Mouse (Mus musculus) adrenal gland, postnatal 36 days (tissue): ENCODE results near the gene Sik3. TPM values are rescaled to one million over a fixed set of nuclear protein-coding genes. Genes with fewer than 3 reads are reported as not detected.
A peak's percentile ranks its signal among the peaks of the same experiment; 100 is the strongest.

Experiments used
- DNase-seq, 2 experiments: peaks; one replicate each; pipeline ENCODE4 v3.0.0; 2021; ENCODE audit warnings: mixed read lengths in 1 of 2
- total RNA-seq, 2 experiments: library from RNA; stranded (reverse); gene quantifications; 2 replicates each; pipeline ENCODE4 v1.2.3; 2021

The Sik3 gene
- total RNA-seq, 2 experiments from 2014 or later: 55.1 to 60.0 TPM

GRCm38 (mm10) chr9:46228491-46228890 is 215.9 kb downstream of the Sik3 start, which contains the start of gene Apoa1:
TSS of gene Apoa1 (plus strand) at chr9:46228580.
- DNase-seq: no peak

GRCm38 (mm10) chr9:46229573-46230449 is 217.2 kb downstream of the Sik3 start:
- DNase-seq: peak; percentile 84 to 90

- no peak for DNase-seq
Measured at GRCm38 (mm10) chr9:46230450-46230975, 217.9 kb downstream of the Sik3 start.

GRCm38 (mm10) chr9:46235196-46235595 is 222.6 kb downstream of the Sik3 start:
- peak; percentile 43 to 55 for DNase-seq

GRCm38 (mm10) chr9:46235596-46235648 is 222.8 kb downstream of the Sik3 start, which contains the start of gene Apoc3:
TSS of gene Apoc3 (minus strand) at chr9:46235636.
- DNase-seq: no peak

GRCm38 (mm10) chr9:46235649-46236048 is 223.0 kb downstream of the Sik3 start:
- no peak for DNase-seq

- DNase-seq: no peak
Measured at GRCm38 (mm10) chr9:46238850-46239249, 226.2 kb downstream of the Sik3 start.

- no peak for DNase-seq
Measured at GRCm38 (mm10) chr9:46240526-46241153, 228.0 kb downstream of the Sik3 start, which contains the start of gene Apoa4. TSS of gene Apoa4 (plus strand) at chr9:46240696.

- DNase-seq: no peak
Measured at GRCm38 (mm10) chr9:46241818-46242217, 229.2 kb downstream of the Sik3 start.

- DNase-seq: no peak
Measured at GRCm38 (mm10) chr9:46243122-46243521, 230.5 kb downstream of the Sik3 start.

- DNase-seq: no peak
Measured at GRCm38 (mm10) chr9:46243584-46243983, 231.0 kb downstream of the Sik3 start.

- DNase-seq: peak; percentile 63 to 71
Measured at GRCm38 (mm10) chr9:46246752-46247324, 234.2 kb downstream of the Sik3 start.

- peak in 1 of 2 experiments; percentile 12 for DNase-seq
Measured at GRCm38 (mm10) chr9:46256177-46256576, 243.6 kb downstream of the Sik3 start.

- peak; percentile 55 to 57 for DNase-seq
Measured at GRCm38 (mm10) chr9:46256658-46257385, 244.2 kb downstream of the Sik3 start.

GRCm38 (mm10) chr9:46257546-46257945 is 244.9 kb downstream of the Sik3 start:
- DNase-seq: peak; percentile 17 to 33

- DNase-seq: no peak
Measured at GRCm38 (mm10) chr9:46259111-46259510, 246.5 kb downstream of the Sik3 start.

- DNase-seq: peak; percentile 66
Measured at GRCm38 (mm10) chr9:46261131-46261530, 248.5 kb downstream of the Sik3 start.

- peak in 1 of 2 experiments; percentile 7 for DNase-seq
Measured at GRCm38 (mm10) chr9:46268343-46268873, 255.8 kb downstream of the Sik3 start, which contains the start of gene Apoa5. TSS of gene Apoa5 (plus strand) at chr9:46268633.

- no peak for DNase-seq
Measured at GRCm38 (mm10) chr9:46269125-46269524, 256.5 kb downstream of the Sik3 start.

GRCm38 (mm10) chr9:46270782-46271181 is 258.2 kb downstream of the Sik3 start:
- DNase-seq: no peak

- DNase-seq: no peak
Measured at GRCm38 (mm10) chr9:46272070-46272469, 259.4 kb downstream of the Sik3 start.
